Mouse (Mus musculus): ENCODE measurements around the gene Ntrk2. TPM values are rescaled to one million over a fixed set of nuclear protein-coding genes. Genes with fewer than 3 reads are reported as not detected.
A peak's percentile ranks its signal among the peaks of the same experiment; 100 is the strongest.

Gene Ntrk2
- polyA plus RNA-seq, 1 experiment from 2014 or later, result 3.2 TPM

GRCm38 (mm10) chr13:59056859-59057258 is 250.5 kb downstream of the Ntrk2 start:
- Histone ChIP-seq H3K9me3 (ENCODE audit: control insufficient read depth, low read length) (no peaks in the 10 kb centered on the region), H3K27ac (ENCODE audit: low read length) (no peak overlapping the region), H3K9ac (ENCODE audit: low read length) (no peak overlapping the region), H3K27me3 (ENCODE audit: control insufficient read depth, insufficient read depth, low read depth, low read length) (no peaks in the 10 kb centered on the region), H3K4me2 (ENCODE audit: low read depth, low read length) (no peak overlapping the region), H3K4me3 (ENCODE audit: low read length) (no peak overlapping the region), H3K36me3 (ENCODE audit: control insufficient read depth, insufficient read depth, low read length) (no peaks in the 10 kb centered on the region), H3K4me1 (replicated peaks; ENCODE audit: control insufficient read depth, insufficient read depth, low read length) (no peaks in the 10 kb centered on the region)
- ATAC-seq (ENCODE audit: low read depth), result no peak
- 72% methylated on average over 4 of the region's 4 CpGs for WGBS

- H3K4me3 ChIP-seq (ENCODE audit: low read length), result no peak overlapping the region
- no peaks in the 10 kb centered on the region for H3K27me3 ChIP-seq (ENCODE audit: control insufficient read depth, insufficient read depth, low read depth, low read length)
- 47% methylated on average over 1 of the region's 1 CpGs for WGBS
- H3K4me1 ChIP-seq (replicated peaks; ENCODE audit: control insufficient read depth, insufficient read depth, low read length), result no peaks in the 10 kb centered on the region
- H3K9me3 ChIP-seq (ENCODE audit: control insufficient read depth, low read length), result no peaks in the 10 kb centered on the region
- no peak overlapping the region for H3K27ac ChIP-seq (ENCODE audit: low read length)
- no peaks in the 10 kb centered on the region for H3K36me3 ChIP-seq (ENCODE audit: control insufficient read depth, insufficient read depth, low read length)
- H3K9ac ChIP-seq (ENCODE audit: low read length), result no peak overlapping the region
- no peak overlapping the region for H3K4me2 ChIP-seq (ENCODE audit: low read depth, low read length)
- no peak for ATAC-seq (ENCODE audit: low read depth)
Measured at GRCm38 (mm10) chr13:59057886-59058285, 251.5 kb downstream of the Ntrk2 start.

GRCm38 (mm10) chr13:59059118-59059517 is 252.7 kb downstream of the Ntrk2 start:
- Histone ChIP-seq H3K27me3 (ENCODE audit: control insufficient read depth, insufficient read depth, low read depth, low read length) (no peaks in the 10 kb centered on the region), H3K4me1 (replicated peaks; ENCODE audit: control insufficient read depth, insufficient read depth, low read length) (no peaks in the 10 kb centered on the region), H3K9me3 (ENCODE audit: control insufficient read depth, low read length) (no peaks in the 10 kb centered on the region), H3K4me3 (ENCODE audit: low read length) (no peak overlapping the region), H3K27ac (ENCODE audit: low read length) (no peak overlapping the region), H3K36me3 (ENCODE audit: control insufficient read depth, insufficient read depth, low read length) (no peaks in the 10 kb centered on the region), H3K9ac (ENCODE audit: low read length) (no peak overlapping the region), H3K4me2 (ENCODE audit: low read depth, low read length) (no peak overlapping the region)
- 11% methylated on average over 7 of the region's 7 CpGs for WGBS
- peak; percentile 49; the same call in 1 of the 2 replicates for ATAC-seq (ENCODE audit: low read depth)

GRCm38 (mm10) chr13:59065677-59066076 is 259.3 kb downstream of the Ntrk2 start:
- no peaks in the 10 kb centered on the region for H3K4me1 ChIP-seq (replicated peaks; ENCODE audit: control insufficient read depth, insufficient read depth, low read length)
- no peak overlapping the region for H3K4me3 ChIP-seq (ENCODE audit: low read length)
- no peak overlapping the region for H3K4me2 ChIP-seq (ENCODE audit: low read depth, low read length)
- H3K36me3 ChIP-seq (ENCODE audit: control insufficient read depth, insufficient read depth, low read length), result no peaks in the 10 kb centered on the region
- H3K9me3 ChIP-seq (ENCODE audit: control insufficient read depth, low read length), result no peaks in the 10 kb centered on the region
- no peaks in the 10 kb centered on the region for H3K27me3 ChIP-seq (ENCODE audit: control insufficient read depth, insufficient read depth, low read depth, low read length)
- ATAC-seq (ENCODE audit: low read depth), result no peak
- WGBS, result 76% methylated on average over 3 of the region's 3 CpGs
- H3K27ac ChIP-seq (ENCODE audit: low read length), result no peak overlapping the region
- no peak overlapping the region for H3K9ac ChIP-seq (ENCODE audit: low read length)

GRCm38 (mm10) chr13:59073635-59074256 is 267.4 kb downstream of the Ntrk2 start:
- 20% methylated on average over 26 of the region's 26 CpGs for WGBS
- peak; percentile 77; the same call in 1 of the 2 replicates for ATAC-seq (ENCODE audit: low read depth)
- peaks cover 3% of the 10 kb centered on the region for H3K27me3 ChIP-seq (ENCODE audit: control insufficient read depth, insufficient read depth, low read depth, low read length)
- H3K9ac ChIP-seq (ENCODE audit: low read length), result no peak overlapping the region
- H3K4me2 ChIP-seq (ENCODE audit: low read depth, low read length), result peak overlapping the region; percentile 36
- H3K4me1 ChIP-seq (replicated peaks; ENCODE audit: control insufficient read depth, insufficient read depth, low read length), result no peaks in the 10 kb centered on the region
- H3K36me3 ChIP-seq (ENCODE audit: control insufficient read depth, insufficient read depth, low read length), result no peaks in the 10 kb centered on the region
- no peak overlapping the region for H3K27ac ChIP-seq (ENCODE audit: low read length)
- H3K9me3 ChIP-seq (ENCODE audit: control insufficient read depth, low read length), result no peaks in the 10 kb centered on the region
- H3K4me3 ChIP-seq (ENCODE audit: low read length), result no peak overlapping the region

GRCm38 (mm10) chr13:59076489-59076888 is 270.1 kb downstream of the Ntrk2 start:
- H3K36me3 ChIP-seq (ENCODE audit: control insufficient read depth, insufficient read depth, low read length), result no peaks in the 10 kb centered on the region
- no peaks in the 10 kb centered on the region for H3K4me1 ChIP-seq (replicated peaks; ENCODE audit: control insufficient read depth, insufficient read depth, low read length)
- H3K27ac ChIP-seq (ENCODE audit: low read length), result no peak overlapping the region
- no peak overlapping the region for H3K4me2 ChIP-seq (ENCODE audit: low read depth, low read length)
- WGBS, result 39% methylated on average over 4 of the region's 4 CpGs
- H3K27me3 ChIP-seq (ENCODE audit: control insufficient read depth, insufficient read depth, low read depth, low read length), result peaks cover 3% of the 10 kb centered on the region
- H3K9ac ChIP-seq (ENCODE audit: low read length), result no peak overlapping the region
- no peaks in the 10 kb centered on the region for H3K9me3 ChIP-seq (ENCODE audit: control insufficient read depth, low read length)
- ATAC-seq (ENCODE audit: low read depth), result no peak
- no peak overlapping the region for H3K4me3 ChIP-seq (ENCODE audit: low read length)

GRCm38 (mm10) chr13:59079761-59080461 is 273.5 kb downstream of the Ntrk2 start:
- Histone ChIP-seq H3K9me3 (ENCODE audit: control insufficient read depth, low read length) (no peaks in the 10 kb centered on the region), H3K4me1 (replicated peaks; ENCODE audit: control insufficient read depth, insufficient read depth, low read length) (no peaks in the 10 kb centered on the region), H3K27me3 (ENCODE audit: control insufficient read depth, insufficient read depth, low read depth, low read length) (no peaks in the 10 kb centered on the region; the same call in 1 of the 2 replicates), H3K4me3 (ENCODE audit: low read length) (no peak overlapping the region), H3K4me2 (ENCODE audit: low read depth, low read length) (no peak overlapping the region), H3K27ac (ENCODE audit: low read length) (no peak overlapping the region), H3K36me3 (ENCODE audit: control insufficient read depth, insufficient read depth, low read length) (no peaks in the 10 kb centered on the region), H3K9ac (ENCODE audit: low read length) (no peak overlapping the region)
- 44% methylated on average over 7 of the region's 7 CpGs for WGBS
- no peak for ATAC-seq (ENCODE audit: low read depth)

- no peak for ATAC-seq (ENCODE audit: low read depth)
- Histone ChIP-seq H3K9me3 (ENCODE audit: control insufficient read depth, low read length) (no peaks in the 10 kb centered on the region), H3K4me3 (ENCODE audit: low read length) (no peak overlapping the region), H3K4me1 (replicated peaks; ENCODE audit: control insufficient read depth, insufficient read depth, low read length) (no peaks in the 10 kb centered on the region), H3K27ac (ENCODE audit: low read length) (no peak overlapping the region), H3K4me2 (ENCODE audit: low read depth, low read length) (no peak overlapping the region), H3K9ac (ENCODE audit: low read length) (no peak overlapping the region), H3K36me3 (ENCODE audit: control insufficient read depth, insufficient read depth, low read length) (no peaks in the 10 kb centered on the region), H3K27me3 (ENCODE audit: control insufficient read depth, insufficient read depth, low read depth, low read length) (no peaks in the 10 kb centered on the region; the same call in 1 of the 2 replicates)
- WGBS, result 71% methylated on average over 5 of the region's 5 CpGs
Measured at GRCm38 (mm10) chr13:59080468-59080867, 274.1 kb downstream of the Ntrk2 start.

- H3K4me1 ChIP-seq (replicated peaks; ENCODE audit: control insufficient read depth, insufficient read depth, low read length), result no peaks in the 10 kb centered on the region
- no peaks in the 10 kb centered on the region for H3K27me3 ChIP-seq (ENCODE audit: control insufficient read depth, insufficient read depth, low read depth, low read length)
- H3K4me2 ChIP-seq (ENCODE audit: low read depth, low read length), result no peak overlapping the region
- no peak for ATAC-seq (ENCODE audit: low read depth)
- H3K9me3 ChIP-seq (ENCODE audit: control insufficient read depth, low read length), result no peaks in the 10 kb centered on the region
- H3K27ac ChIP-seq (ENCODE audit: low read length), result no peak overlapping the region
- no peak overlapping the region for H3K4me3 ChIP-seq (ENCODE audit: low read length)
- H3K36me3 ChIP-seq (ENCODE audit: control insufficient read depth, insufficient read depth, low read length), result no peaks in the 10 kb centered on the region
- no peak overlapping the region for H3K9ac ChIP-seq (ENCODE audit: low read length)
- WGBS, result 78% methylated on average over 4 of the region's 4 CpGs
Measured at GRCm38 (mm10) chr13:59089016-59089415, 282.6 kb downstream of the Ntrk2 start.
